Mouse (Mus musculus): ENCODE results near the gene Idnk.

GRCm38 (mm10) chr13:58150442-58150841 is 7.0 kb upstream of the Idnk start:
- TF ChIP-seq EP300 (IDR thresholded peaks at IDR 0.05; ENCODE audit: low read depth) (no peak), CTCF (IDR thresholded peaks at IDR 0.05; ENCODE audit: low read depth) (no peak)
